In genomic region chr2:152470973-152471372, GRCm38 (mm10) we compare ENCODE assay signal across 8 mouse cellular contexts. TPM values are rescaled to one million over a fixed set of nuclear protein-coding genes. Genes with fewer than 3 reads are reported as not detected.
DNase-seq lines count a peak whose midpoint lies in the region; ATAC-seq and TF ChIP-seq lines count a peak whose summit lies in the region.

No protein-coding gene starts in this region.

- TF ChIP-seq CTCF in lung, embryonic 14.5 days (IDR thresholded peaks at IDR 0.05; ENCODE audit: low read depth) = peak; percentile 71

- H3K9me3 ChIP-seq in forebrain, embryonic 14.5 days (replicated peaks; ENCODE audit: control insufficient read depth, low read length) = no peaks in the 10 kb centered on the region
- H3K9me3 ChIP-seq in forebrain, embryonic 15.5 days = no peaks in the 10 kb centered on the region
- no peaks in the 10 kb centered on the region for H3K9me3 ChIP-seq in lung, embryonic 14.5 days (ENCODE audit: low read depth, low read length)

- no peak overlapping the region for H3K9ac ChIP-seq in forebrain, embryonic 14.5 days (ENCODE audit: low read length)
- H3K9ac ChIP-seq in forebrain, embryonic 15.5 days (replicated peaks) = no peak overlapping the region
- no peak overlapping the region for H3K9ac ChIP-seq in lung, embryonic 14.5 days

- no peak overlapping the region for H3K4me3 ChIP-seq in forebrain, embryonic 14.5 days (ENCODE audit: low read depth, low read length)
- no peak overlapping the region for H3K4me3 ChIP-seq in forebrain, embryonic 15.5 days
- H3K4me3 ChIP-seq in lung, embryonic 14.5 days (ENCODE audit: low read depth, low read length) = no peak overlapping the region

- no peaks in the 10 kb centered on the region for H3K27me3 ChIP-seq in forebrain, embryonic 14.5 days (replicated peaks; ENCODE audit: control insufficient read depth, insufficient read depth, low read length)
- H3K27me3 ChIP-seq in forebrain, embryonic 15.5 days = no peaks in the 10 kb centered on the region
- no peaks in the 10 kb centered on the region for H3K27me3 ChIP-seq in lung, embryonic 14.5 days (ENCODE audit: insufficient read depth, low read length)

- no peak overlapping the region for H3K27ac ChIP-seq in forebrain, embryonic 14.5 days (ENCODE audit: low read depth, low read length)
- no peak overlapping the region for H3K27ac ChIP-seq in forebrain, embryonic 15.5 days (replicated peaks)
- no peak overlapping the region for H3K27ac ChIP-seq in lung, embryonic 14.5 days (ENCODE audit: low read depth)

- no peak for ATAC-seq in forebrain, embryonic 14.5 days
- ATAC-seq in forebrain, embryonic 15.5 days (replicated peaks) = no peak
- ATAC-seq in lung, embryonic 14.5 days (ENCODE audit: insufficient read depth) = no peak

- WGBS in forebrain, embryonic 14.5 days = 31% methylated on average over 7 of the region's 7 CpGs
- WGBS in forebrain, embryonic 15.5 days = 33% methylated on average over 7 of the region's 7 CpGs
- 27% methylated on average over 7 of the region's 7 CpGs for WGBS in lung, embryonic 14.5 days

- H3K4me1 ChIP-seq in forebrain, embryonic 14.5 days (ENCODE audit: control insufficient read depth, insufficient read depth, low read length) = no peaks in the 10 kb centered on the region
- no peaks in the 10 kb centered on the region for H3K4me1 ChIP-seq in forebrain, embryonic 15.5 days
- no peaks in the 10 kb centered on the region for H3K4me1 ChIP-seq in lung, embryonic 14.5 days (ENCODE audit: insufficient read depth)

- no peak overlapping the region for H3K4me2 ChIP-seq in forebrain, embryonic 14.5 days (ENCODE audit: low read length)
- H3K4me2 ChIP-seq in forebrain, embryonic 15.5 days (replicated peaks) = no peak overlapping the region
- no peak overlapping the region for H3K4me2 ChIP-seq in lung, embryonic 14.5 days

- H3K36me3 ChIP-seq in forebrain, embryonic 14.5 days (ENCODE audit: control insufficient read depth, insufficient read depth, low read length) = no peaks in the 10 kb centered on the region
- H3K36me3 ChIP-seq in forebrain, embryonic 15.5 days = no peaks in the 10 kb centered on the region
- no peaks in the 10 kb centered on the region for H3K36me3 ChIP-seq in lung, embryonic 14.5 days (ENCODE audit: insufficient read depth)

- peak; percentile 72 for DNase-seq in forebrain, embryonic 14.5 days (ENCODE audit: low spot score)
- DNase-seq in ovary, postnatal 10 days (ENCODE audit: low spot score) = peak; percentile 18
- no peak for DNase-seq in ovary, adult 18-20 months (ENCODE audit: low spot score)
- DNase-seq in brain, embryonic 18.5 days (ENCODE audit: low read depth, low spot score) = peak; percentile 14
- peak; percentile 77 for DNase-seq in induced T-regulatory cell, adult 2 months (ENCODE audit: low read depth)
- peak; percentile 82 for DNase-seq in lung, embryonic 14.5 days
- peak; percentile 20 for DNase-seq in thymus, postnatal 14 days

RNA-seq across cellular contexts. Expression of gene Defb20, which starts 5.9 kb away (rescaled TPM):
- not detected in 2 replicates for polyA plus RNA-seq in forebrain, embryonic 14.5 days (2014; fragmentation: Nextera tagmentation; extraction: Ambion mirVana)
- polyA plus RNA-seq in forebrain, embryonic 15.5 days (2015; fragmentation: Nextera tagmentation; extraction: Ambion mirVana) = not detected in 2 replicates
- not detected in 2 replicates for polyA plus RNA-seq in lung, embryonic 14.5 days (2014; fragmentation: Nextera tagmentation; extraction: Ambion mirVana)

RNA-seq across cellular contexts. Expression of gene Defb23, which starts 6.6 kb away (rescaled TPM):
- not detected in 2 replicates for polyA plus RNA-seq in forebrain, embryonic 14.5 days (2014; fragmentation: Nextera tagmentation; extraction: Ambion mirVana)
- not detected in 2 replicates for polyA plus RNA-seq in forebrain, embryonic 15.5 days (2015; fragmentation: Nextera tagmentation; extraction: Ambion mirVana)
- polyA plus RNA-seq in lung, embryonic 14.5 days (2014; fragmentation: Nextera tagmentation; extraction: Ambion mirVana) = not detected in 2 replicates

RNA-seq across cellular contexts. Expression of gene Defb22, which starts 19.0 kb away (rescaled TPM):
- polyA plus RNA-seq in forebrain, embryonic 14.5 days (2014; fragmentation: Nextera tagmentation; extraction: Ambion mirVana) = not detected in 2 replicates
- not detected in 2 replicates for polyA plus RNA-seq in forebrain, embryonic 15.5 days (2015; fragmentation: Nextera tagmentation; extraction: Ambion mirVana)
- polyA plus RNA-seq in lung, embryonic 14.5 days (2014; fragmentation: Nextera tagmentation; extraction: Ambion mirVana) = not detected in 2 replicates

RNA-seq across cellular contexts. Expression of gene Defb26, which starts 40.5 kb away (rescaled TPM):
- polyA plus RNA-seq in forebrain, embryonic 14.5 days (2014; fragmentation: Nextera tagmentation; extraction: Ambion mirVana) = not detected in 2 replicates
- polyA plus RNA-seq in forebrain, embryonic 15.5 days (2015; fragmentation: Nextera tagmentation; extraction: Ambion mirVana) = not detected in 2 replicates
- polyA plus RNA-seq in lung, embryonic 14.5 days (2014; fragmentation: Nextera tagmentation; extraction: Ambion mirVana) = not detected in 2 replicates

RNA-seq across cellular contexts. Expression of gene Defb28, which starts 47.1 kb away (rescaled TPM):
- polyA plus RNA-seq in forebrain, embryonic 14.5 days (2014; fragmentation: Nextera tagmentation; extraction: Ambion mirVana) = not detected in 2 replicates
- not detected in 2 replicates for polyA plus RNA-seq in forebrain, embryonic 15.5 days (2015; fragmentation: Nextera tagmentation; extraction: Ambion mirVana)
- polyA plus RNA-seq in lung, embryonic 14.5 days (2014; fragmentation: Nextera tagmentation; extraction: Ambion mirVana) = not detected in 2 replicates
